Mouse (Mus musculus): ENCODE results near the gene Lamtor4. TPM values are rescaled to one million over a fixed set of nuclear protein-coding genes. Genes with fewer than 3 reads are reported as not detected.

Gene Lamtor4
- total RNA-seq, 1 experiment from 2014 or later = 70.3 TPM

- no peak for DNase-seq
Observed at GRCm38 (mm10) chr5:138294158-138294557, 38.9 kb downstream of the Lamtor4 start.

- no peak for DNase-seq
Observed at GRCm38 (mm10) chr5:138299613-138300012, 44.3 kb downstream of the Lamtor4 start.

Other genes with a start within 250 kb of the Lamtor4 start
- not detected in 2 replicates for gene Smok3a, start 234.2 kb upstream of the Lamtor4 start, total RNA-seq (2021)
- not detected in 2 replicates for gene Smok3b, start 234.1 kb upstream of the Lamtor4 start, total RNA-seq (2021)
- not detected in 2 replicates for gene Smok3c, start 202.3 kb upstream of the Lamtor4 start, total RNA-seq (2021)
- 33.1 and 33.6 TPM in 2 replicates for gene Zkscan1, start 170.4 kb upstream of the Lamtor4 start, total RNA-seq (2021)
- 16.7 and 17.2 TPM in 2 replicates for gene Zscan21, start 138.6 kb upstream of the Lamtor4 start, total RNA-seq (2021)
- gene Zfp113, start 99.7 kb upstream of the Lamtor4 start, total RNA-seq (2021) = 12.5 and 15.4 TPM in 2 replicates
- 149 and 153 TPM in 2 replicates for gene Cops6, start 94.4 kb upstream of the Lamtor4 start, total RNA-seq (2021)
- gene Ap4m1, start 83.5 kb upstream of the Lamtor4 start, total RNA-seq (2021) = 21.4 and 24.2 TPM in 2 replicates
- 50.3 and 52.2 TPM in 2 replicates for gene Mcm7, start 83.1 kb upstream of the Lamtor4 start, total RNA-seq (2021)
- 35.2 and 35.5 TPM in 2 replicates for gene Taf6, start 68.0 kb upstream of the Lamtor4 start, total RNA-seq (2021)
- 20.8 and 22.3 TPM in 2 replicates for gene Cnpy4, start 68.0 kb upstream of the Lamtor4 start, total RNA-seq (2021)
- gene Mblac1, start 61.2 kb upstream of the Lamtor4 start, total RNA-seq (2021) = 7.0 and 8.9 TPM in 2 replicates
- gene Nxpe5, start 29.6 kb upstream of the Lamtor4 start, total RNA-seq (2021) = 0.23 and 0.26 TPM in 2 replicates
- gene BC037034, start 8.6 kb downstream of the Lamtor4 start, total RNA-seq (2021) = 18.2 and 25.6 TPM in 2 replicates
- gene Gal3st4, start 17.4 kb downstream of the Lamtor4 start, total RNA-seq (2021) = 0.19 TPM in 1 of 2 replicates, not detected in the other
- not detected in 2 replicates for gene Gm43720, start 24.5 kb downstream of the Lamtor4 start, total RNA-seq (2021)
- 1.1 and 1.3 TPM in 2 replicates for gene Gpc2, start 24.5 kb downstream of the Lamtor4 start, total RNA-seq (2021)
- gene Stag3, start 24.8 kb downstream of the Lamtor4 start, total RNA-seq (2021) = 0.15 and 0.56 TPM in 2 replicates
- gene Pvrig, start 86.5 kb downstream of the Lamtor4 start, total RNA-seq (2021) = 0.33 TPM in 1 of 2 replicates, not detected in the other
- gene Zfp157, start 186.0 kb downstream of the Lamtor4 start, total RNA-seq (2021) = 9.6 and 10.6 TPM in 2 replicates

All from adrenal gland, postnatal 14 days (tissue).